27 mouse cellular contexts compared by ENCODE assay signal in genomic region chr5:30556284-30556683, GRCm38 (mm10). TPM values are rescaled to one million over a fixed set of nuclear protein-coding genes. Genes with fewer than 3 reads are reported as not detected.
DNase-seq lines count a peak whose midpoint lies in the region; ATAC-seq and TF ChIP-seq lines count a peak whose summit lies in the region.
"Had no signal": no experiment of that assay in that cellular context is flagged by ENCODE, and none has a peak within 500 bp of the region (broad histone marks: within the 10 kb centered on the region; RNA-seq: fewer than 3 reads in every experiment).

No protein-coding gene starts in this region.

- H3K9ac ChIP-seq in lung, embryonic 14.5 days, result no peak overlapping the region
- H3K9ac ChIP-seq in stomach, embryonic 15.5 days, result no peak overlapping the region
- H3K9ac ChIP-seq: forebrain, embryonic 15.5 days; hindbrain, embryonic 15.5 days; liver, embryonic 14.5 days; midbrain, embryonic 15.5 days had no signal

- peak; percentile 82 for DNase-seq in lung, embryonic 14.5 days
- DNase-seq in lung, postnatal 4 days, result no peak
- DNase-seq in forelimb bud, embryonic 11.5 days (ENCODE audit: low read depth, low spot score), result peak; percentile 17
- DNase-seq in adrenal gland, postnatal 25 days, result no peak
- no peak for DNase-seq in heart, postnatal 25 days (ENCODE audit: low spot score)
- DNase-seq: cerebellum, adult 11 months; cerebellum, postnatal 36 days; heart, postnatal 14 days; kidney, adult 2 months; kidney, postnatal 4 days; retina, postnatal 1 day; right cerebral cortex, postnatal 4 days had no signal

- H3K9me3 ChIP-seq in lung, embryonic 14.5 days (ENCODE audit: low read depth, low read length), result no peaks in the 10 kb centered on the region
- no peaks in the 10 kb centered on the region for H3K9me3 ChIP-seq in stomach, embryonic 15.5 days
- H3K9me3 ChIP-seq: forebrain, embryonic 15.5 days; G1E; hindbrain, embryonic 15.5 days; midbrain, embryonic 15.5 days had no signal

- WGBS in lung, embryonic 14.5 days, result 40% methylated on average over 3 of the region's 3 CpGs
- 42% methylated on average over 3 of the region's 3 CpGs for WGBS in stomach, embryonic 15.5 days

- no peak overlapping the region for H3K4me2 ChIP-seq in lung, embryonic 14.5 days
- no peak overlapping the region for H3K4me2 ChIP-seq in stomach, embryonic 15.5 days
- H3K4me2 ChIP-seq: forebrain, embryonic 15.5 days; heart, embryonic 11.5 days; hindbrain, embryonic 15.5 days; midbrain, embryonic 15.5 days had no signal

- H3K4me3 ChIP-seq in lung, embryonic 14.5 days (ENCODE audit: low read depth, low read length), result no peak overlapping the region
- no peak overlapping the region for H3K4me3 ChIP-seq in brown adipose tissue, adult 24 weeks (ENCODE audit: insufficient read depth, low read depth, low read length)
- no peak overlapping the region for H3K4me3 ChIP-seq in stomach, embryonic 15.5 days (replicated peaks)
- H3K4me3 ChIP-seq: forebrain, embryonic 15.5 days; hindbrain, embryonic 15.5 days; midbrain, embryonic 15.5 days had no signal

- peaks cover 14% of the 10 kb centered on the region; the same call in 1 of the 2 replicates for H3K4me1 ChIP-seq in lung, embryonic 14.5 days (ENCODE audit: insufficient read depth)
- peaks cover 17% of the 10 kb centered on the region for H3K4me1 ChIP-seq in brown adipose tissue, adult 24 weeks (ENCODE audit: control insufficient read depth, insufficient read depth, insufficient read length, low read length)
- 0 out of 2 replicates have a peak, but pooled peaks cover 8% of the 10 kb centered on the region for H3K4me1 ChIP-seq in stomach, embryonic 15.5 days
- H3K4me1 ChIP-seq: forebrain, embryonic 15.5 days; hindbrain, embryonic 15.5 days; midbrain, embryonic 15.5 days had no signal

- ATAC-seq in lung, embryonic 14.5 days (ENCODE audit: insufficient read depth), result peak; percentile 86
- no peak for ATAC-seq in stomach, embryonic 15.5 days (ENCODE audit: insufficient read depth, low FRiP score, low read depth)
- ATAC-seq in CD4-positive, CD25-positive, alpha-beta regulatory T cell, adult 4 months, result no peak
- ATAC-seq: forebrain, embryonic 15.5 days; midbrain, embryonic 15.5 days had no signal

- no peaks in the 10 kb centered on the region for H3K27me3 ChIP-seq in lung, embryonic 14.5 days (ENCODE audit: insufficient read depth, low read length)
- H3K27me3 ChIP-seq in stomach, embryonic 15.5 days (replicated peaks), result no peaks in the 10 kb centered on the region
- H3K27me3 ChIP-seq: forebrain, embryonic 15.5 days; hindbrain, embryonic 15.5 days; midbrain, embryonic 15.5 days had no signal

- intact Hi-C loops in heart, postnatal 25 days (cut with DNase I), result no loop called here

- TF ChIP-seq CTCF in lung, embryonic 14.5 days (IDR thresholded peaks at IDR 0.05; ENCODE audit: low read depth), result no peak

- H3K27ac ChIP-seq in lung, embryonic 14.5 days (ENCODE audit: low read depth), result peak overlapping the region; percentile 78
- H3K27ac ChIP-seq in brown adipose tissue, adult 24 weeks (replicated peaks; ENCODE audit: low read depth, low read length), result peak overlapping the region; percentile 100
- peak overlapping the region; percentile 77 for H3K27ac ChIP-seq in stomach, embryonic 15.5 days
- H3K27ac ChIP-seq: forebrain, embryonic 15.5 days; hindbrain, embryonic 15.5 days; liver, embryonic 14.5 days; midbrain, embryonic 15.5 days had no signal

- H3K36me3 ChIP-seq in lung, embryonic 14.5 days (ENCODE audit: insufficient read depth), result no peaks in the 10 kb centered on the region
- H3K36me3 ChIP-seq in stomach, embryonic 15.5 days, result no peaks in the 10 kb centered on the region
- H3K36me3 ChIP-seq: forebrain, embryonic 15.5 days; G1E; hindbrain, embryonic 15.5 days; midbrain, embryonic 15.5 days had no signal

RNA-seq across cellular contexts. Expression of gene Cib4, which starts 10.6 kb away (rescaled TPM):
- polyA plus RNA-seq in lung, embryonic 14.5 days (2014; fragmentation: Nextera tagmentation; extraction: Ambion mirVana), result 0.26 TPM in 1 of 2 replicates, not detected in the other
- not detected in 2 replicates for polyA plus RNA-seq in brown adipose tissue, adult 24 weeks (2012; ENCODE audit: insufficient read depth, insufficient read length, missing spikeins)
- not detected in 2 replicates for polyA plus RNA-seq in stomach, embryonic 15.5 days (2015; fragmentation: Nextera tagmentation; extraction: Ambion mirVana)
- total RNA-seq in adrenal gland, postnatal 25 days (2021), result 2.2 TPM in 2 replicates
- total RNA-seq in heart, postnatal 25 days (2021), result not detected
- polyA plus RNA-seq in CD4-positive, CD25-positive, alpha-beta regulatory T cell, adult 4 months (2017; shearing (Covaris generic)), result not detected
- total RNA-seq: G1E; gastrocnemius, adult 18-20 months; heart, postnatal 14 days; layer of hippocampus, postnatal 25 days; left cerebral cortex, postnatal 25 days; megakaryocyte, adult 5-6 weeks; neutrophil, adult 5-6 weeks had no signal
- polyA plus RNA-seq: forebrain, embryonic 15.5 days; G1E; heart, embryonic 11.5 days; hindbrain, embryonic 15.5 days; kidney, adult 2 months; liver, embryonic 14.5 days; midbrain, embryonic 15.5 days; thymus, postnatal 0 days had no signal

RNA-seq across cellular contexts. Expression of gene Kcnk3, which starts 31.7 kb away (rescaled TPM):
- polyA plus RNA-seq in lung, embryonic 14.5 days (2014; fragmentation: Nextera tagmentation; extraction: Ambion mirVana), result 29.9 and 30.3 TPM in 2 replicates
- polyA plus RNA-seq in brown adipose tissue, adult 24 weeks (2012; ENCODE audit: insufficient read depth, insufficient read length, missing spikeins), result 118 and 132 TPM in 2 replicates
- polyA plus RNA-seq in stomach, embryonic 15.5 days (2015; fragmentation: Nextera tagmentation; extraction: Ambion mirVana), result 13.5 and 15.3 TPM in 2 replicates
- total RNA-seq in adrenal gland, postnatal 25 days (2021), result 1,220 and 1,477 TPM in 2 replicates
- 100 to 1,000 TPM; 250 to 251 TPM for total RNA-seq in heart, postnatal 25 days (2021)
- polyA plus RNA-seq in CD4-positive, CD25-positive, alpha-beta regulatory T cell, adult 4 months (2017; shearing (Covaris generic)), result under 1 TPM in 1 of 2 experiments, not detected in 1; 0.47 TPM
- total RNA-seq: megakaryocyte, adult 5-6 weeks; neutrophil, adult 5-6 weeks had no signal
- polyA plus RNA-seq: G1E had no signal

Comparison
In these comparisons a context has a peak if more than half of its experiments do, and no peak if none do; other contexts are left out.
1. DNase-seq: peak in lung, embryonic 14.5 days (single experiment) and forelimb bud, embryonic 11.5 days (single experiment); none in lung, postnatal 4 days (0 of 2), adrenal gland, postnatal 25 days (single experiment) and heart, postnatal 25 days (single experiment).
2. Peak in every context shown above with its lines, with median percentiles within 50 percentile points of each other: H3K27ac ChIP-seq.